Mouse (Mus musculus) liver, postnatal 0 days (tissue): ENCODE results near the gene Sipa1l1. TPM values are rescaled to one million over a fixed set of nuclear protein-coding genes. Genes with fewer than 3 reads are reported as not detected.

Experiments used
- ATAC-seq: fragments of 200-750 bp; cut with Nextera tagmentation; 2 replicates; pipeline ENCODE4 v1.8.0; 2017; ENCODE audit warnings: mild to moderate bottlenecking, moderate library complexity
- DNase-seq: peaks from one replicate; pipeline ENCODE4 v3.0.0-alpha.2; 2016
- H3K27ac ChIP-seq: fragments of 300-500 bp; sonication (generic); 2 replicates; pipeline ENCODE4 v1.5.1; 2014; ENCODE audit warnings: antibody characterized with exemption, moderate library complexity, mild to moderate bottlenecking, low read depth
- H3K27me3 ChIP-seq: fragments of 300-500 bp; sonication (generic); 2 replicates; pipeline ENCODE4 v1.6.1; 2014; ENCODE audit warnings: low read length, control low read depth, mixed read lengths; ENCODE audit not compliant: insufficient read depth
- H3K36me3 ChIP-seq: fragments of 300-500 bp; sonication (generic); replicated peaks from 2 replicates; pipeline ENCODE4 v1.6.1; 2014; ENCODE audit warnings: mild to moderate bottlenecking, control low read depth, low read length, moderate library complexity, mixed read lengths; ENCODE audit not compliant: insufficient read depth
- H3K4me1 ChIP-seq: fragments of 300-500 bp; sonication (generic); 2 replicates; pipeline ENCODE4 v1.6.1; 2014; ENCODE audit warnings: antibody characterized with exemption, mild to moderate bottlenecking, control low read depth; ENCODE audit not compliant: insufficient read depth
- H3K4me2 ChIP-seq: fragments of 300-500 bp; sonication (generic); 2 replicates; pipeline ENCODE4 v1.6.1; 2014; ENCODE audit warnings: low read depth, mild to moderate bottlenecking, low read length, moderate library complexity, mixed read lengths
- H3K4me3 ChIP-seq: fragments of 300-500 bp; sonication (generic); 2 replicates; pipeline ENCODE4 v1.5.1; 2014; ENCODE audit warnings: low read depth, low read length
- H3K9ac ChIP-seq: fragments of 300-500 bp; sonication (generic); replicated peaks from 2 replicates; pipeline ENCODE4 v1.6.1; 2014; ENCODE audit warnings: mild to moderate bottlenecking, moderate library complexity
- H3K9me3 ChIP-seq: fragments of 300-500 bp; sonication (generic); 2 replicates; pipeline ENCODE4 v1.6.1; 2016; ENCODE audit warnings: mild to moderate bottlenecking, control low read depth, low read length, mixed read lengths
- CTCF ChIP-seq: sonication (generic); IDR thresholded peaks from 2 replicates; pipeline ENCODE4 v1.5.1; 2016; ENCODE audit warnings: antibody characterized with exemption, low read depth
- EP300 ChIP-seq: IDR thresholded peaks from 2 replicates; pipeline ENCODE4 v1.6.1; 2016; ENCODE audit warnings: antibody characterized with exemption, low read depth, mild to moderate bottlenecking
- WGBS: fragments of 180-500 bp; shearing (Covaris S2); extraction: QIAGEN DNeasy Blood & Tissue Kit; methylation state at CpG from one replicate; pipeline ENCODE4 v1.1.7; 2014; ENCODE audit not compliant: insufficient replicate concordance; 5-methylcytosine and 5-hydroxymethylcytosine counted together
- polyA plus RNA-seq: library from polyadenylated mRNA; unstranded; fragments of >200 nt; fragmentation: Nextera tagmentation; extraction: Ambion mirVana; gene quantifications from 2 replicates; pipeline ENCODE4 v1.2.1, GENCODE M21; 2015

The Sipa1l1 gene
- polyA plus RNA-seq, 1 experiment from 2014 or later: 3.2 TPM

- WGBS: 59% methylated on average over 5 of the region's 5 CpGs
- Histone ChIP-seq H3K9ac (no peak overlapping the region), H3K4me2 (no peak overlapping the region), H3K27ac (no peak overlapping the region; the same call in 1 of the 2 replicates), H3K9me3 (no peaks in the 10 kb centered on the region), H3K4me1 (peaks cover 10% of the 10 kb centered on the region; the same call in 1 of the 2 replicates), H3K4me3 (no peak overlapping the region), H3K36me3 (no peaks in the 10 kb centered on the region), H3K27me3 (no peaks in the 10 kb centered on the region)
- TF ChIP-seq CTCF (no peak), EP300 (no peak)
- no peak for DNase-seq
- no peak for ATAC-seq
Measured at GRCm38 (mm10) chr12:82284617-82285016, 115.5 kb downstream of the Sipa1l1 start.

- Histone ChIP-seq H3K4me2 (no peak overlapping the region), H3K36me3 (no peaks in the 10 kb centered on the region), H3K27me3 (no peaks in the 10 kb centered on the region), H3K27ac (no peak overlapping the region), H3K9me3 (no peaks in the 10 kb centered on the region), H3K9ac (no peak overlapping the region), H3K4me3 (no peak overlapping the region), H3K4me1 (peaks cover 10% of the 10 kb centered on the region; the same call in 1 of the 2 replicates)
- WGBS: 77% methylated on average over 2 of the region's 2 CpGs
- no peak for DNase-seq
- TF ChIP-seq CTCF (no peak), EP300 (no peak)
- no peak for ATAC-seq
Measured at GRCm38 (mm10) chr12:82285018-82285417, 115.9 kb downstream of the Sipa1l1 start.

DNA sequence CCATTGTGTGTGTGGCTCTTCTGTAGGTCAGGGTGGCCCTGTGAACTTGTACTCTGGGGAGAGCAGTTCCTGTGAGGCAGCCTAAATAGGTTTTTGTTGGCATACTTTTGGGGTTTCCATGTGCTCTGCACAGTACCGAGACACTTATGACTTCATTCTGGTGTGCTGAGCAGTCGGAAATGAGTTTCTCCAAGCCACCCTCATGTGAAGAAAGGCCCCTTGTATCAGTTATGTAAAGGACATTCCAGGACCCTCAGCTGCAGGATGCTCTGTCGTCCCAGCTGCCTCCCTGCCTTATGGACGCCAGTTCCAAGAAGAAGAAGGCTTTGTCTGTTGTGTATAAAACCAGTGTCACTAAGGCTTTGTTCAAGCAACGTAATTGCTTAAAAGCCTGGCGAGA lies 116.9 kb downstream of the Sipa1l1 start:
- TF ChIP-seq CTCF (no peak), EP300 (no peak)
- peaks cover 10% of the 10 kb centered on the region; the same call in 1 of the 2 replicates for H3K4me1 ChIP-seq
- WGBS: 79% methylated on average over 6 of the region's 6 CpGs
- no peak overlapping the region for H3K9ac ChIP-seq
- H3K4me3 ChIP-seq: no peak overlapping the region
- H3K36me3 ChIP-seq: no peaks in the 10 kb centered on the region
- no peaks in the 10 kb centered on the region for H3K9me3 ChIP-seq
- no peaks in the 10 kb centered on the region for H3K27me3 ChIP-seq
- no peak overlapping the region for H3K27ac ChIP-seq
- DNase-seq (no peak), ATAC-seq (no peak)
- H3K4me2 ChIP-seq: no peak overlapping the region

GRCm38 (mm10) chr12:82286804-82287203 lies 117.7 kb downstream of the Sipa1l1 start:
- Histone ChIP-seq H3K4me2 (no peak overlapping the region), H3K9me3 (no peaks in the 10 kb centered on the region), H3K4me1 (peaks cover 10% of the 10 kb centered on the region; the same call in 1 of the 2 replicates), H3K36me3 (no peaks in the 10 kb centered on the region), H3K4me3 (no peak overlapping the region), H3K27ac (no peak overlapping the region), H3K9ac (no peak overlapping the region), H3K27me3 (no peaks in the 10 kb centered on the region)
- ATAC-seq (no peak), DNase-seq (no peak)
- TF ChIP-seq EP300: no peak
- TF ChIP-seq CTCF: no peak
- 75% methylated on average over 5 of the region's 5 CpGs for WGBS

- ATAC-seq (no peak), DNase-seq (no peak)
- TF ChIP-seq EP300 (no peak), CTCF (peak; percentile 6; the same call in 1 of the 2 replicates)
- H3K27me3 ChIP-seq: no peaks in the 10 kb centered on the region
- WGBS: 80% methylated on average over 7 of the region's 7 CpGs
- H3K4me3 ChIP-seq: no peak overlapping the region
- H3K4me1 ChIP-seq: peaks cover 12% of the 10 kb centered on the region
- no peaks in the 10 kb centered on the region for H3K36me3 ChIP-seq
- no peak overlapping the region for H3K9ac ChIP-seq
- no peak overlapping the region for H3K27ac ChIP-seq
- H3K4me2 ChIP-seq: no peak overlapping the region
- H3K9me3 ChIP-seq: no peaks in the 10 kb centered on the region
Measured at GRCm38 (mm10) chr12:82293545-82294247, 124.6 kb downstream of the Sipa1l1 start.

- TF ChIP-seq CTCF (no peak), EP300 (no peak)
- Histone ChIP-seq H3K4me2 (no peak overlapping the region), H3K27me3 (no peaks in the 10 kb centered on the region), H3K4me1 (peaks cover 12% of the 10 kb centered on the region), H3K9ac (no peak overlapping the region), H3K4me3 (no peak overlapping the region), H3K36me3 (no peaks in the 10 kb centered on the region), H3K9me3 (no peaks in the 10 kb centered on the region), H3K27ac (no peak overlapping the region)
- DNase-seq: no peak
- WGBS: 70% methylated on average over 10 of the region's 10 CpGs
- no peak for ATAC-seq
Measured at GRCm38 (mm10) chr12:82294906-82295887, 126.1 kb downstream of the Sipa1l1 start.
